Mouse (Mus musculus) erythroblast, embryonic 14.5 days (primary cell): ENCODE data around the gene Polrmt.

Source experiments
- GATA1 ChIP-seq: IDR thresholded peaks from 2 replicates; pipeline ENCODE4 v1.6.1; 2012; ENCODE audit warnings: low read length, inconsistent platforms, mixed read lengths
- TAL1 ChIP-seq: IDR thresholded peaks from 3 replicates; pipeline ENCODE4 v1.6.1; 2012; ENCODE audit warnings: low read length, inconsistent platforms, mixed read lengths

- TF ChIP-seq GATA1, result no peak
- no peak for TF ChIP-seq TAL1
Measured at GRCm38 (mm10) chr10:79788386-79789158, 42.2 kb upstream of the Polrmt start.
